Mouse (Mus musculus): ENCODE measurements at regions not wholly inside any gene's neighbourhood (a gene's known extent, or its start where the extent isn't known, plus 50 kb on each side); places are given as distances from the start of the nearest gene placed in this dataset.

DNA sequence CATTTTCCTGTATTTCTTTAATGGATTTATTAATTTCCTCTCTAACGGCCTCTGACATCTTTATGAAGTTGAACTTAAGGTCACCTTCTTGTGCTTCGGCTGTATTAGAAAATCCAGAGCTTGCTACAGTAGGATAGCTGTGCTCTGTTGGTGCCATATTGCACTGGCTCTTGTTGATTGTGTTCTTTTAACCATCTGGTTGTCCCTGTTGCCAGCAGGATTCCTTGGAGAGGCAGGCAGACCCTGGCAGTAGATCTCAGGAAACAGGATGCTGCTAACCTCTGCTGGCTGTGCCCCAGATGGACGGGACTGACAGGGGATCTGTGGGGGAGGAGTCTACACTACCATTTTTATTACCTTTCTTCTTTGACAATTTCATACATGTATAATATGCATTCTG lies 185.9 kb upstream of the Thumpd2 start:
- no peak for TF ChIP-seq CTCF (IDR thresholded peaks at IDR 0.05; ENCODE audit: low read depth, low read length)
- no peak for TF ChIP-seq GATA1 (IDR thresholded peaks at IDR 0.05; ENCODE audit: borderline replicate concordance, low read length)
- TF ChIP-seq POLR2AphosphoS5 (IDR thresholded peaks at IDR 0.05; ENCODE audit: insufficient replicate concordance, low read depth, low read length): no peak
- TF ChIP-seq TAL1 (conservative IDR thresholded peaks at IDR 0.05; ENCODE audit: low read depth, low read length): no peak
- no peak for TF ChIP-seq GATA2 (IDR thresholded peaks at IDR 0.05; ENCODE audit: borderline replicate concordance, low read depth, low read length)
